Mouse (Mus musculus): ENCODE measurements at regions not wholly inside any gene's neighbourhood (a gene's known extent, or its start where the extent isn't known, plus 50 kb on each side); places are given as distances from the start of the nearest gene placed in this dataset.

DNA sequence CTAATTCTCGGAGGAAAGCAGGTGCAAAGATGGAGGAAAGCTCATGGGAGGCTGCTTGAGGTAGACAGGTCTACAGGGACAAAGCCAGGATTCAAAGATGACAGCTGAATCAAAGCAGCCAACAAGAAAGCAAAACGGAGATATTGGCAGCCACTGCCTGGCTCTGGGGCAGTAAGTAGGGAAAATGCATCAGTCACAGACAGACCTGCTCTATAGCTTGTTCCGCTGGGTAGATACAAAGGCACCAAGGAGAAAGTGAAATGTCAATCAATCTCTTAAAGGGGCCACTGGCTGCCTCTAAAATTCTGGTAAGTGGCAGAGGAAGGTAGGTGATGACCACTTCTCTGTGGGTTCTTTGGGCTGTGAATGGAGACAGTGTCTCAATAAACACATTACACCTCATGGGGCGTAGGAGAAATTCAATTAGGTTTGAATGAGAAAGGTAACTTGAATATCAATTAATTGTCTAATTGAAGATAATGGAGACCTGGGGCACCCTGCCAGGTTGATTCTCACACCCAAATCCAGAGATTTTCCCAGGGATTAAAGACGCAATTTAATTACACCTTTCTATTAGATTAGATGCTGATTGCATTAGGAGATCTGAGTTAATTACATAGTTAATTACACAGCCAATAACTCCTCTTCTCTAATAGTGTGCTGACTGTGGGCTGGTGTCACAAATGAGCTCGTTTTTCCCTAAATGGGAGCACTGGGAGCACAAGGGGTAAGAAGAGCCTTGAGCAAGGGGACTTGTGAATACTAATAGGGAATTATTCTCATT is 555.1 kb downstream of the Gm9195 start:
- H3K9me3 ChIP-seq (ENCODE audit: low read length) = no peaks in the 10 kb centered on the region
- no peak overlapping the region for H3K9ac ChIP-seq (replicated peaks; ENCODE audit: low read length, poor library complexity, severe bottlenecking)
- no peaks in the 10 kb centered on the region; the same call in 1 of the 2 replicates for H3K4me1 ChIP-seq (ENCODE audit: insufficient read depth, low read length)
- H3K27ac ChIP-seq (ENCODE audit: low read depth, low read length) = no peak overlapping the region; the same call in 1 of the 2 replicates
- no peaks in the 10 kb centered on the region for H3K36me3 ChIP-seq (ENCODE audit: insufficient read depth, low read length)
- H3K27me3 ChIP-seq (ENCODE audit: insufficient read depth, low read length) = no peaks in the 10 kb centered on the region
- WGBS = 51% methylated on average over 6 of the region's 6 CpGs
- DNase-seq (ENCODE audit: low spot score) (peak; percentile 30), ATAC-seq (ENCODE audit: low FRiP score) (no peak)
- H3K4me2 ChIP-seq (ENCODE audit: low read depth, low read length, poor library complexity, severe bottlenecking) = no peak overlapping the region
- H3K4me3 ChIP-seq (ENCODE audit: low read depth, low read length) = no peak overlapping the region
- no peak for TF ChIP-seq CTCF (IDR thresholded peaks at IDR 0.05)

DNA sequence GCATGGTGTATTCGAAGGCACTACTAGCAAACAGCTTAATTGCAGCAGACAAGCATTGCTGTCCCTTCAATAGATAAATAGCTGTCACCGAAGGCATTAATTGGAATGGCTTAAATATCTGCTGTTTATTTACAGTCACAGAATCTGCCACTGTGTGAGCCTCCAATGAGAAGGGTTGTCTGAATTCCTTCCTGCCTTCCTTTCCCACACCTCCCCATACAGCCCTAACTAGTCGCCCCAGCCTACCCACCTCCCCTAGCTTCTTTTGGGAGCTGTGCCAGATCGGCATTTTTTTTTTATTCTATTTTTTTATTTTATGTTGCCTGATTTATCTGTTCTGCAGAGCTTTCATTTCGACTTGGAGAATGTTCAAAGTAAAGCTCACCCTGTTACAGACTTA is 575.7 kb downstream of the Gm9195 start:
- Histone ChIP-seq H3K4me3 (ENCODE audit: low read depth, low read length) (no peak overlapping the region), H3K36me3 (ENCODE audit: insufficient read depth, low read length) (no peaks in the 10 kb centered on the region), H3K27me3 (ENCODE audit: insufficient read depth, low read length) (no peaks in the 10 kb centered on the region), H3K9ac (replicated peaks; ENCODE audit: low read length, poor library complexity, severe bottlenecking) (no peak overlapping the region), H3K27ac (ENCODE audit: low read depth, low read length) (no peak overlapping the region), H3K9me3 (ENCODE audit: low read length) (no peaks in the 10 kb centered on the region), H3K4me1 (ENCODE audit: insufficient read depth, low read length) (peaks cover 3% of the 10 kb centered on the region; the same call in 1 of the 2 replicates), H3K4me2 (ENCODE audit: low read depth, low read length, poor library complexity, severe bottlenecking) (no peak overlapping the region)
- WGBS = 53% methylated on average over 5 of the region's 5 CpGs
- ATAC-seq (ENCODE audit: low FRiP score) (no peak), DNase-seq (ENCODE audit: low spot score) (no peak)
- no peak for TF ChIP-seq CTCF (IDR thresholded peaks at IDR 0.05)

DNA sequence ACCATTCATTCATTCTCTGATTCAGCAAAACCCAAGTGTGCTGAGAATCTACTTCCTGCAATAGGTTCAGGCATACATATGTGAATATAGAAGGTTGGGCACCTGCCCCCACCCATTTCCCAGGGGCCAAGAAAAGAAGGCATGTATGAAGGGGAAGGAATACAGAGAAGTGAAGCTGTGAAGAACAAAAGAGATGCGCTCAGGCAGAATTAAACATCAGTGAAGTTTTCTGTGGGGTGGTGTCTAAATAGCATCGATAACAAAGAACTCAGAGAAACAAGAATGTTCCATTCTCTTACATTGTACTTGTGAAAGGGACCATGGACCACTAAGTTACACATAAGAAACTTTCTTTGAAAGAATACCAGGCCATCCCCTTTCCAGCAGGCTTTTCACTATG is 580.7 kb downstream of the Gm9195 start:
- no peak for DNase-seq (ENCODE audit: low spot score)
- no peaks in the 10 kb centered on the region for H3K4me1 ChIP-seq (ENCODE audit: insufficient read depth, low read length)
- H3K4me3 ChIP-seq (ENCODE audit: low read depth, low read length) = no peak overlapping the region
- no peak overlapping the region for H3K9ac ChIP-seq (replicated peaks; ENCODE audit: low read length, poor library complexity, severe bottlenecking)
- ATAC-seq (ENCODE audit: low FRiP score) = no peak
- no peaks in the 10 kb centered on the region for H3K27me3 ChIP-seq (ENCODE audit: insufficient read depth, low read length)
- TF ChIP-seq CTCF (IDR thresholded peaks at IDR 0.05) = no peak
- no peak overlapping the region for H3K27ac ChIP-seq (ENCODE audit: low read depth, low read length)
- H3K36me3 ChIP-seq (ENCODE audit: insufficient read depth, low read length) = no peaks in the 10 kb centered on the region
- no peak overlapping the region for H3K4me2 ChIP-seq (ENCODE audit: low read depth, low read length, poor library complexity, severe bottlenecking)
- 73% methylated on average over 2 of the region's 2 CpGs for WGBS
- H3K9me3 ChIP-seq (ENCODE audit: low read length) = no peaks in the 10 kb centered on the region

DNA sequence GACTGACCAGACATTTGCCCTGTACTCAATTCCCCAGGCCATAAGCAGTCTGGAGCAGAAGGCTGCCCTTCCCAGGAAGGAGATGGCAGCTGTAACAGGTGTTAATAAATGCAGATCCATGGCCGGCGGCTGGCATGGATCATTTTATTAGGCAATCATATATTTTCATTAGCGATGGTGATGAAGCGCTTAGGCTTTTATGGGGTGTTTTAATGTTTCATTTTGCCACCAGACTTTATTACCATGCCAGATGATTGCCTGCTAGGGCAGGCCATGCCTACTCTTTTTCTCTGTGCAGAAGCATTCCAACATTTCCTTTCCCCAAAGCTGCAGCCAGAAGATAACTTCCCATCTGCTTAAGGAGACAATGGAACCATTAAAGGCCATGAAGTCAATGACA is 596.2 kb downstream of the Gm9195 start:
- ATAC-seq (ENCODE audit: low FRiP score) (no peak), DNase-seq (ENCODE audit: low spot score) (no peak)
- no peak overlapping the region for H3K4me2 ChIP-seq (ENCODE audit: low read depth, low read length, poor library complexity, severe bottlenecking)
- H3K36me3 ChIP-seq (ENCODE audit: insufficient read depth, low read length) = no peaks in the 10 kb centered on the region
- H3K9ac ChIP-seq (replicated peaks; ENCODE audit: low read length, poor library complexity, severe bottlenecking) = no peak overlapping the region
- H3K27ac ChIP-seq (ENCODE audit: low read depth, low read length) = no peak overlapping the region
- H3K9me3 ChIP-seq (ENCODE audit: low read length) = no peaks in the 10 kb centered on the region
- no peak overlapping the region for H3K4me3 ChIP-seq (ENCODE audit: low read depth, low read length)
- H3K27me3 ChIP-seq (ENCODE audit: insufficient read depth, low read length) = no peaks in the 10 kb centered on the region
- 93% methylated on average over 4 of the region's 4 CpGs for WGBS
- H3K4me1 ChIP-seq (ENCODE audit: insufficient read depth, low read length) = no peaks in the 10 kb centered on the region
- TF ChIP-seq CTCF (IDR thresholded peaks at IDR 0.05) = no peak

DNA sequence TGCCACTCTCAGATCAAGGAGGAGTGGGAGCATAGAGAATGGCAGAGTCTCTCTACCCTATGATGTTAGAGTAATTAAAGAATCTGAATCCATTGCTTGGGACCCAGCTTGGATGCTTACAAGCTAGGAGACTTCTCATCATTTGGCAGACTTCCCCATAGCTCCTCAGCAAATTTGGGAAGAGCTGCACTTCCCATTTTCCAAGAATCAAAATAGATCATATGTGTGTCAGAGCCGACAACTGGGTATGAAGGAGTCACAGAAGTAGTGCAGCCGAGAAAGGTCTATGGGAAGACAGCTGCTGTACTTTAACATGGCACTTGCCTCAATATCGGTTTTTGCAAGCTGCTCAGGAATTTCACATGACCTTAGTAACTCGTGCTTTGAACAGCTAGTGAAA is 596.8 kb downstream of the Gm9195 start:
- no peak overlapping the region for H3K4me3 ChIP-seq (ENCODE audit: low read depth, low read length)
- no peak for TF ChIP-seq CTCF (IDR thresholded peaks at IDR 0.05)
- no peak for DNase-seq (ENCODE audit: low spot score)
- H3K9ac ChIP-seq (replicated peaks; ENCODE audit: low read length, poor library complexity, severe bottlenecking) = no peak overlapping the region
- no peaks in the 10 kb centered on the region for H3K9me3 ChIP-seq (ENCODE audit: low read length)
- no peak for ATAC-seq (ENCODE audit: low FRiP score)
- H3K27me3 ChIP-seq (ENCODE audit: insufficient read depth, low read length) = no peaks in the 10 kb centered on the region
- 89% methylated on average over 4 of the region's 4 CpGs for WGBS
- no peaks in the 10 kb centered on the region for H3K36me3 ChIP-seq (ENCODE audit: insufficient read depth, low read length)
- no peaks in the 10 kb centered on the region for H3K4me1 ChIP-seq (ENCODE audit: insufficient read depth, low read length)
- no peak overlapping the region for H3K27ac ChIP-seq (ENCODE audit: low read depth, low read length)
- H3K4me2 ChIP-seq (ENCODE audit: low read depth, low read length, poor library complexity, severe bottlenecking) = no peak overlapping the region

DNA sequence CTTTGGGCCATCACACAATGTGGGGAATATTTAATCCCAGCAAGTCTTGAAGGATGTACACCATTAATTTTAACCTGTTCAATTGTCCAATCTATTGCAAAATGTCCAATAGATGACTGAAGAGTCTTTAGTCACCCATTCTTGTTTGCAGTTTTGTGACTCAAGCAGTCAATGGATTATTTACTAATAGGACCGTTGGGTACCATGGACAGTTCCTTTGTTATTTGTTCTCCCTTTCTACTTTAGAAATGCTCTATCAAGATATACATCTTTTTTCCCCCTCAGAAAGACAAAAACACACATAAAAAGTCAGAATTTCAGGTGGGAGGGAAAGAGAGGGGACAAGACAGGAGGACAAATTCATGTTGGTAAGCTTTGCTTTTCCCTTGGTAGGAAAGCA is 598.3 kb downstream of the Gm9195 start:
- Histone ChIP-seq H3K27me3 (ENCODE audit: insufficient read depth, low read length) (no peaks in the 10 kb centered on the region), H3K36me3 (ENCODE audit: insufficient read depth, low read length) (no peaks in the 10 kb centered on the region), H3K4me2 (ENCODE audit: low read depth, low read length, poor library complexity, severe bottlenecking) (no peak overlapping the region), H3K9ac (replicated peaks; ENCODE audit: low read length, poor library complexity, severe bottlenecking) (no peak overlapping the region), H3K4me3 (ENCODE audit: low read depth, low read length) (no peak overlapping the region), H3K9me3 (ENCODE audit: low read length) (no peaks in the 10 kb centered on the region), H3K27ac (ENCODE audit: low read depth, low read length) (no peak overlapping the region), H3K4me1 (ENCODE audit: insufficient read depth, low read length) (no peaks in the 10 kb centered on the region)
- WGBS = 79% methylated on average over 1 of the region's 1 CpGs
- DNase-seq (ENCODE audit: low spot score) (no peak), ATAC-seq (ENCODE audit: low FRiP score) (no peak)
- TF ChIP-seq CTCF (IDR thresholded peaks at IDR 0.05) = no peak

Measured in midbrain, postnatal 0 days (tissue).